Mouse (Mus musculus) ovary, adult 2 months (tissue): ENCODE measurements around the gene Smoc2. TPM values are rescaled to one million over a fixed set of nuclear protein-coding genes. Genes with fewer than 3 reads are reported as not detected.

Experiments
- polyA plus RNA-seq: library from polyadenylated mRNA; depleted of rRNA; stranded (reverse); fragments of >200 nt; gene quantifications from 2 replicates; pipeline ENCODE4 v1.2.3, GENCODE M21; 2012; rRNA removed

Smoc2 gene
- polyA plus RNA-seq: 279 and 394 TPM in 2 replicates

GRCm38 (mm10) chr17:14279177-14279965 is at the start of gene Smoc2:
TSS of gene Smoc2 (plus strand) at chr17:14279506.

Other genes with a start within 250 kb of the Smoc2 start
- not detected in 2 replicates for gene Gm7358, start 220.0 kb upstream of the Smoc2 start, polyA plus RNA-seq
- 21.3 and 23.2 TPM in 2 replicates for gene Dact2, start 75.2 kb upstream of the Smoc2 start, polyA plus RNA-seq